Mouse (Mus musculus) liver, embryonic 14.5 days (tissue): ENCODE measurements around the gene Cplx1.

Source experiments
- CTCF ChIP-seq: IDR thresholded peaks from 2 replicates; pipeline ENCODE4 v1.5.1; 2016; ENCODE audit warnings: antibody characterized with exemption, low read depth, control low read depth
- EP300 ChIP-seq: IDR thresholded peaks from 2 replicates; pipeline ENCODE4 v1.6.1; 2016; ENCODE audit warnings: antibody characterized with exemption, low read depth

GRCm38 (mm10) chr5:108562483-108562882 lies 12.7 kb upstream of the Cplx1 start:
- TF ChIP-seq CTCF (no peak), EP300 (no peak)
